Mouse (Mus musculus): ENCODE results near the gene Ugt2b37.

DNA sequence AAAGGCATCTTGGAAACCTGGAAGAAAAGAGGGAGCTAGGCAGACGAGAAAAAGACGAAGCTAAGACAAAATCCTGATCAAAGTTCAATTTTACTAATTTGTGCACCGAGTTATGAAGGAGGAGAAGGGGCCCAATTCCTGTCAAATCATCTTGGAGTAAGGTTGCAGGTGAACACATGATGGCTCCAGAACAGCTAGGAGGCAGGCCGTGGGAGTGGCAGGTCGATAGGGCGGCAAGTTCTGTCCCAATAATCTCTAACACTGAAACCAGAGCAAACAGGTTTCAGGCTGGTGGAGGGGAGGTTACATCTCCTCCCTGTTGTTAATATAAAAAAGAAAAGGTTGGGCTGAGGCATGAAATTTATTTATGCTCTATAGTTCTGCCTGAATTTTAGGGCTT is 21.0 kb upstream of the Ugt2b37 start:
- no peak for TF ChIP-seq CTCF (IDR thresholded peaks at IDR 0.05; ENCODE audit: low read depth)
- no peak for TF ChIP-seq EP300 (IDR thresholded peaks at IDR 0.05; ENCODE audit: low read depth)
